Mouse (Mus musculus): Measurements from ENCODE around the gene Gm14399.
"Not testable (repeated sequence)": the region's sequence is repeated elsewhere in the genome, so short reads cannot be mapped to it uniquely, and the experiment has no call there.

The Gm14399 gene

GRCm38 (mm10) chr2:175141993-175142295 lies at the start of gene Gm14399:
Gene Gm14399, minus strand, starts transcription at chr2:175142012.
- DNase-seq (ENCODE audit: low spot score in 2 of 2), result not testable (repeated sequence)

GRCm38 (mm10) chr2:175179008-175179407 lies 37.2 kb upstream of the Gm14399 start:
- DNase-seq (ENCODE audit: low spot score in 2 of 2), result not testable (repeated sequence)

- no peak for DNase-seq (ENCODE audit: low spot score in 2 of 2)
Measured at GRCm38 (mm10) chr2:175176312-175176711, 34.5 kb upstream of the Gm14399 start.

- DNase-seq (ENCODE audit: low spot score in 2 of 2), result not testable (repeated sequence)
Measured at GRCm38 (mm10) chr2:175175401-175176180, 33.8 kb upstream of the Gm14399 start, which contains the start of gene Gm14443. Gene Gm14443, minus strand, starts transcription at chr2:175175871.

GRCm38 (mm10) chr2:175174058-175174457 lies 32.2 kb upstream of the Gm14399 start:
- not testable (repeated sequence) for DNase-seq (ENCODE audit: low spot score in 2 of 2)

- DNase-seq (ENCODE audit: low spot score in 2 of 2), result not testable (repeated sequence)
Measured at GRCm38 (mm10) chr2:175172906-175173595, 31.2 kb upstream of the Gm14399 start.

- DNase-seq (ENCODE audit: low spot score in 2 of 2), result no peak
Measured at GRCm38 (mm10) chr2:175172123-175172522, 30.3 kb upstream of the Gm14399 start.

GRCm38 (mm10) chr2:175166870-175167269 lies 25.1 kb upstream of the Gm14399 start:
- DNase-seq (ENCODE audit: low spot score in 2 of 2), result not testable (repeated sequence)

GRCm38 (mm10) chr2:175165110-175165509 lies 23.3 kb upstream of the Gm14399 start:
- DNase-seq (ENCODE audit: low spot score in 2 of 2), result not testable (repeated sequence)

GRCm38 (mm10) chr2:175161438-175161837 lies 19.6 kb upstream of the Gm14399 start:
- not testable (repeated sequence) for DNase-seq (ENCODE audit: low spot score in 2 of 2)

- DNase-seq (ENCODE audit: low spot score in 2 of 2), result no peak
Measured at GRCm38 (mm10) chr2:175158642-175159041, 16.8 kb upstream of the Gm14399 start.

- no peak for DNase-seq (ENCODE audit: low spot score in 2 of 2)
Measured at GRCm38 (mm10) chr2:175156696-175157095, 14.9 kb upstream of the Gm14399 start.

- not testable (repeated sequence) for DNase-seq (ENCODE audit: low spot score in 2 of 2)
Measured at GRCm38 (mm10) chr2:175141118-175141992, 457 bp downstream of the Gm14399 start.

GRCm38 (mm10) chr2:175140624-175141023 lies 1.2 kb downstream of the Gm14399 start:
- DNase-seq (ENCODE audit: low spot score in 2 of 2), result not testable (repeated sequence)
